Mouse (Mus musculus): Measurements from ENCODE around the gene Sema4c. TPM values are rescaled to one million over a fixed set of nuclear protein-coding genes. Genes with fewer than 3 reads are reported as not detected.

The Sema4c gene
- polyA plus RNA-seq, 1 experiment from 2014 or later: 2.0 TPM

DNA sequence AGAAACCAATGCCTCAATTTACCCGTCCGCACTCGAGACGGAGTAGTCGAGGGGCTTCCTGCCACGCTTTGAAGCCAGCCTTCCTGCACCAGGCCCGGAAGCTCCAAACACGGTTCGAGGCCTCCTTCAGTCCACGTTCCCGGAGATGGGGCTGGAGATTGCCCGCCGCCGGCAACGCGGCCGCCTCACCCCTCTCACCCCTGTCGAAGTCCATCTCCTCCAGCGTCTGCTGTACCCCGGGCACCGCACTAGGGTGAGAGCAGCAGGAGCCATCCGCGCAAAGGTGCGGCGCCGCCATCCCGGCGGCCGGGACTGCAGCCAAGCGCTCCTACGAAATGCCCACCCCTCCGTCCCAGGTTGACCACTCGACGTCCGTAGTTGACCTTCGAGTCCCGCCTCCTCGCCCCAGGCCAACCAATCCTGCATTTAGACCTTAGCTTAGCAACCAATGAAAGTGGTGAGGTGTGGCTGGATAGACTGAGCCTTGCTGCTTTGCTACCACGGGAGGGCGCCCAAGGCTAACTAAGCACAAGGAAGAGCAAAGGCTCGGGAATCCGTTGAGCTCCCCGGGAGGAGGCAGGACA, 11.2 kb downstream of the Sema4c start, which contains the start of gene Ankrd39:
Ankrd39 (minus strand) TSS at position 558 of the 584 bp plus-strand sequence.
- peak within 1 kb of the TSS; percentile 14; the same call in 1 of the 2 replicates for H3K27ac ChIP-seq (ENCODE audit: low read length)

DNA sequence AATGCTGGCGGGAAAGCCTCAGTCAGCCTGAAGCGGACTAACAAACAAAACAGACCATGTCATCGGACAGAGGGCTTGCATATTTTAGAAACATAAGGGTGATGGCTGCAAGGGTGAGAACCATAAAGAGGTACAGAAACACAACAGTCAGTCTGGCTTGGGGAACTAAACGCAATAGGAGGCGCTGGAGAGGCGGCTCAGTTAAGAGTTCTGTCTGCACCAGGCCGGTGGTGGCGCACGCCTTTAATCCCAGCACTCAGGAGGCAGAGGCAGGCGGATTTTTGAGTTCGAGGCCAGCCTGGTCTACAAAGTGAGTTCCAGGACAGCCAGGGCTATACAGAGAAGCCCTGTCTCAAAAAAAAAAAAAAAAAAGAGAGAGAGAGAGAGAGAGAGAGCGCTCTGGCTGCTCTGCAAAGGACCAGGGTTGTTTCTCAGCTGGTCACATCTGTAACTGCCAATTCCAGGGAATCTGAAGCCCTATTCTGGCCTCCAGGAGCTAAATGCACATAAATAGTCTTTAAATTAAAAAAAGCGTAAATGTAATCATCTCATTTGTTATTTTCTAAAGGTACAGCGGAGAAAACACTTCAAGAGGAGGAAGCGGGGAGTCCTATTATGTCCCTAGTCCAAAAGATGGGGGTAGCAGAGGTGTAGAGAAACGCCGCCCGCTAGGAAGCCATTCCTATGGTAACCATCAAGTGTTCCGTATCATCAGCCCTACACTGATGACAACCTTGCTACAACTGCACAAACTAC, 12.1 kb downstream of the Sema4c start:
- Histone ChIP-seq H3K4me3 (ENCODE audit: low read depth, low read length) (peak overlapping the region; percentile 76), H3K4me1 (ENCODE audit: control insufficient read depth, low read depth, low read length) (peaks cover 11% of the 10 kb centered on the region), H3K27me3 (ENCODE audit: control insufficient read depth, insufficient read depth, low read depth, low read length) (no peaks in the 10 kb centered on the region), H3K4me2 (ENCODE audit: low read depth, low read length) (peak overlapping the region; percentile 88), H3K9ac (ENCODE audit: low read depth, low read length) (peak overlapping the region; percentile 73), H3K36me3 (ENCODE audit: control insufficient read depth, insufficient read depth) (peaks cover 9% of the 10 kb centered on the region; the same call in 1 of the 2 replicates), H3K9me3 (replicated peaks; ENCODE audit: control insufficient read depth, low read length) (no peaks in the 10 kb centered on the region), H3K27ac (ENCODE audit: low read length) (no peak overlapping the region)
- 59% methylated on average over 19 of the region's 19 CpGs for WGBS (ENCODE audit: insufficient replicate concordance)
- no peak for ATAC-seq (ENCODE audit: low read depth)

More for the DNA sequence above, 11.2 kb downstream of the Sema4c start, which contains the start of gene Ankrd39:
- peak; percentile 100 for ATAC-seq (ENCODE audit: low read depth)
- peak within 1 kb of the TSS; percentile 76 for H3K4me3 ChIP-seq (ENCODE audit: low read depth, low read length)
- no peaks in the 10 kb centered on the region for H3K9me3 ChIP-seq (replicated peaks; ENCODE audit: control insufficient read depth, low read length)
- H3K27me3 ChIP-seq (ENCODE audit: control insufficient read depth, insufficient read depth, low read depth, low read length): no peaks in the 10 kb centered on the region
- WGBS (ENCODE audit: insufficient replicate concordance): under 1% methylated on average over 43 of the region's 43 CpGs
- H3K36me3 ChIP-seq (ENCODE audit: control insufficient read depth, insufficient read depth): peaks cover 1% of the 10 kb centered on the region; the same call in 1 of the 2 replicates
- H3K4me1 ChIP-seq (ENCODE audit: control insufficient read depth, low read depth, low read length): peaks cover 11% of the 10 kb centered on the region
- H3K9ac ChIP-seq (ENCODE audit: low read depth, low read length): peak within 1 kb of the TSS; percentile 73
- peak within 1 kb of the TSS; percentile 88 for H3K4me2 ChIP-seq (ENCODE audit: low read depth, low read length)

DNA sequence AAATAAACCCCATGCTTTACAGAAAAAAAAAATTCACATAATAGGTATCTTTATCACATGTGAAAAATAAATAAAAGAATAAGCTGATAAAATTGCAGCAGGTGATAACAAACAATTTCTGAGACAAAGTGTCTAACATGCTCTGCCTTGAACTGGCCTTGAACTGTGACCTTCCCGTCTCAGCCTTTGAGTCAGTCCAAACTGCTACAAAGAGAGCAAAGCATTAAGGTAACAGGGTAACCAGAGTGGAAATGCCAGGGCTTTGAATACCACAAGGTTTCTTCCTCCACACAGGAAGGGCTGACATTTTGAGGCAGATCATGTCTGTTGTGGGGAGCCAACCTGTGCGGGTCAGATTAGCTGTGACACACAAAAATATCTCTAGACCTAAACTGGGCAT, 12.8 kb downstream of the Sema4c start:
- Histone ChIP-seq H3K9me3 (replicated peaks; ENCODE audit: control insufficient read depth, low read length) (no peaks in the 10 kb centered on the region), H3K27me3 (ENCODE audit: control insufficient read depth, insufficient read depth, low read depth, low read length) (no peaks in the 10 kb centered on the region), H3K4me1 (ENCODE audit: control insufficient read depth, low read depth, low read length) (peaks cover 11% of the 10 kb centered on the region), H3K36me3 (ENCODE audit: control insufficient read depth, insufficient read depth) (peaks cover 9% of the 10 kb centered on the region; the same call in 1 of the 2 replicates), H3K4me3 (ENCODE audit: low read depth, low read length) (no peak overlapping the region), H3K27ac (ENCODE audit: low read length) (no peak overlapping the region), H3K4me2 (ENCODE audit: low read depth, low read length) (no peak overlapping the region), H3K9ac (ENCODE audit: low read depth, low read length) (no peak overlapping the region)
- 43% methylated on average over 2 of the region's 2 CpGs for WGBS (ENCODE audit: insufficient replicate concordance)
- no peak for ATAC-seq (ENCODE audit: low read depth)

DNA sequence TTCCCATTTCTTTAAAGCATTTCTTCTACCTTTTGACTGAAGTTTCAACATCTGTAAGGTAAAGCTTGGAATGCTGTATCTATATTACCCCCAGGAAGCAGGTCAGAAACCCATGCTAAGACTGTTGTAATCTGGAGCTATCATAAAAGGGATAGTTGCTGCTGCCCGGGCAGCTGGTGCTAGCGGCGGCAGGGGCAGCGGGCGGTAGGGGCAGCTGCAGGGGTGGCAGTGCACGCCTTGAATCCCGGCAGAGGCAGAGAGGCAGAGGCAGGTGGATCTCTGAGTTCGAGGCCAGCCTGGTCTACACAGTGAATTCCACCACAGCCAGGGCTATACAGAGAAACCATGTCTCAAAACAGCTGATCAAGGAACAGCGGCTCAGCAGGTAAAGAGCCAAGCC, 15.2 kb downstream of the Sema4c start:
- Histone ChIP-seq H3K27me3 (ENCODE audit: control insufficient read depth, insufficient read depth, low read depth, low read length) (no peaks in the 10 kb centered on the region), H3K4me3 (ENCODE audit: low read depth, low read length) (no peak overlapping the region), H3K9ac (ENCODE audit: low read depth, low read length) (no peak overlapping the region), H3K4me1 (ENCODE audit: control insufficient read depth, low read depth, low read length) (peaks cover 11% of the 10 kb centered on the region), H3K9me3 (replicated peaks; ENCODE audit: control insufficient read depth, low read length) (no peaks in the 10 kb centered on the region), H3K36me3 (ENCODE audit: control insufficient read depth, insufficient read depth) (peaks cover 9% of the 10 kb centered on the region; the same call in 1 of the 2 replicates), H3K27ac (ENCODE audit: low read length) (no peak overlapping the region), H3K4me2 (ENCODE audit: low read depth, low read length) (no peak overlapping the region)
- 80% methylated on average over 9 of the region's 9 CpGs for WGBS (ENCODE audit: insufficient replicate concordance)
- no peak for ATAC-seq (ENCODE audit: low read depth)

DNA sequence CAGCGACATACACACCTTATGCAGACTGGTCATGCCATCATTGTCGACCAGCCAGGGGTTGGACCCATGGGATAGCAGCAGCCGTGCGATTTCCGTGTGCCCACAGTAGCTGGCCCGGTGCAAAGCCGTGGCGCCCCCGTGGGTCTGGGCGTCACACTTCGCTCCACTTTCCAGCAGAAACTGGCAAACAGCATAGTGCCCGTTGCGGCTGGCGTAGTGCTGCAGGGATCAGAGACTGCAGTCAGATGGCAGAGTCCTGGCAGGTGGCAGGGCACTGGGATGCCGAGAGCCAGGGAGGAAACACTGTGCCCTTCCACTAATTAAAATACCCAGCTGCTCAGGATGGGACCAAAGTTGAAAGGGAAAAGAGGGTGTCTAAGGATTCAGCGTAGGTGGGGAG, 16.3 kb downstream of the Sema4c start:
- no peak overlapping the region for H3K27ac ChIP-seq (ENCODE audit: low read length)
- H3K4me2 ChIP-seq (ENCODE audit: low read depth, low read length): no peak overlapping the region
- no peaks in the 10 kb centered on the region for H3K27me3 ChIP-seq (ENCODE audit: control insufficient read depth, insufficient read depth, low read depth, low read length)
- peaks cover 11% of the 10 kb centered on the region for H3K4me1 ChIP-seq (ENCODE audit: control insufficient read depth, low read depth, low read length)
- no peak overlapping the region for H3K9ac ChIP-seq (ENCODE audit: low read depth, low read length)
- no peak for ATAC-seq (ENCODE audit: low read depth)
- no peaks in the 10 kb centered on the region for H3K9me3 ChIP-seq (replicated peaks; ENCODE audit: control insufficient read depth, low read length)
- 81% methylated on average over 16 of the region's 16 CpGs for WGBS (ENCODE audit: insufficient replicate concordance)
- H3K4me3 ChIP-seq (ENCODE audit: low read depth, low read length): no peak overlapping the region
- H3K36me3 ChIP-seq (ENCODE audit: control insufficient read depth, insufficient read depth): peaks cover 9% of the 10 kb centered on the region; the same call in 1 of the 2 replicates

DNA sequence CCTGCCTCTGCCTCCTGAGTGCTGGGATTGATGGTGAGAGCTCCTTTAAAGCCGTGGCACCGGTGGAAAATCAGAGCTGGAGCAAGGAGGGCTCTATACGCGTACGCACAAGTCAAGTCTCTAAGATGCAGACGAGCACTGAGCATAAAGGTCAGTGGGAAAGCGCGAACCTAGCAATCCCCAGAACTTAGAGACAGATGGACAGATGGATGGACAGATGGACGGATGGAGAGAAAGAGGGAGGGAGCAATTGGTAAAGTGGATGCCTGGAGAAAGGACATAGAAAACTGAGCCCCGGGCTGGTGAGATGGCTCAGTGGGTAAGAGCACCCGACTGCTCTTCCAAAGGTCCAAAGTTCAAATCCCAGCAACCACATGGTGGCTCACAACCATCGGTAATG, 17.3 kb downstream of the Sema4c start:
- Histone ChIP-seq H3K4me2 (ENCODE audit: low read depth, low read length) (no peak overlapping the region), H3K27me3 (ENCODE audit: control insufficient read depth, insufficient read depth, low read depth, low read length) (no peaks in the 10 kb centered on the region), H3K4me3 (ENCODE audit: low read depth, low read length) (no peak overlapping the region), H3K36me3 (ENCODE audit: control insufficient read depth, insufficient read depth) (peaks cover 9% of the 10 kb centered on the region; the same call in 1 of the 2 replicates), H3K9me3 (replicated peaks; ENCODE audit: control insufficient read depth, low read length) (no peaks in the 10 kb centered on the region), H3K27ac (ENCODE audit: low read length) (no peak overlapping the region), H3K9ac (ENCODE audit: low read depth, low read length) (no peak overlapping the region), H3K4me1 (ENCODE audit: control insufficient read depth, low read depth, low read length) (peaks cover 4% of the 10 kb centered on the region)
- WGBS (ENCODE audit: insufficient replicate concordance): 79% methylated on average over 12 of the region's 12 CpGs
- ATAC-seq (ENCODE audit: low read depth): no peak

DNA sequence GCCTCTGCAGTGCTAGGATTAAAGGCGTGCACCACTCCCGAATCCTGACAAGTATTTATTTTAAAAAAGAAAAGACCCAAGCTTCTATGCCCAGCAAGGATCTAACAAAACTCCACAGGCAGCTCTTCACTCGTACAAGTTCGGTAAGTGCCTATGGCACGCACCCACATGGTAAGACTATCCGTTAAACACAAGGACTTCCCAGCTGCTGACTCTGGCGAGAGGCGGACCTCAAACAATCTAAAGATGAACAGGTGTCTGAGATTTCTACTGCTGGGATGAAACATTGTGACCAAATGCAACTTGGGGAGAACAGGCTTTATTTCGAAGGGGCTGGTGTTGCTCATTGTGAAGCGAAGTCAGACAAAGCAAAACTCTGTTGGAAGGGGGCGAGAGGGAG, 18.0 kb downstream of the Sema4c start:
- no peak overlapping the region for H3K4me3 ChIP-seq (ENCODE audit: low read depth, low read length)
- peaks cover 9% of the 10 kb centered on the region; the same call in 1 of the 2 replicates for H3K36me3 ChIP-seq (ENCODE audit: control insufficient read depth, insufficient read depth)
- WGBS (ENCODE audit: insufficient replicate concordance): 80% methylated on average over 11 of the region's 11 CpGs

DNA sequence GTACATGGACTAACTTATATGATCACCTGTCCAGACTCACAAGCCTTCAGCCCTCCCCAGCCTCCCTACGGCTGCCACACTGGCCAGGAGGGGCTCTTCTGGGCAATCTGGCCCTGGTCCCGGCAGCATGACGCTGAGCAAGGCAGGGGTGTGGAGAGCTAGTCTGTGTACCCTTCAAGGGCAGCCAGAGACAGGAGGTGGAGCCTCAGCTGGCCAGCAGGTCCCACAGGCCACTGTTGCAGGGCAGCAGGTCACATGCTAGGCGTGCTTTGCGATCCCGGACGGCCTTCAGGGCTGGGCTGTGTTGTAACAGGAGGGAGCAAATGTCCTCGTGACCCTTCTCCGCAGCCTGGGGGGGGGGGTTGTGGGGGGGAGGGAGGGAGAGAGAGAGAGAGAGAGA, 19.0 kb downstream of the Sema4c start, which contains the start of gene Gm42417:
Gm42417 (minus strand) TSS at position 244 of the 400 bp plus-strand sequence.
- no peaks in the 10 kb centered on the region; the same call in 1 of the 2 replicates for H3K4me1 ChIP-seq (ENCODE audit: control insufficient read depth, low read depth, low read length)
- no peaks in the 10 kb centered on the region for H3K27me3 ChIP-seq (ENCODE audit: control insufficient read depth, insufficient read depth, low read depth, low read length)
- H3K9me3 ChIP-seq (replicated peaks; ENCODE audit: control insufficient read depth, low read length): no peaks in the 10 kb centered on the region
- H3K9ac ChIP-seq (ENCODE audit: low read depth, low read length): no peak within 1 kb of the TSS
- peak; percentile 97 for ATAC-seq (ENCODE audit: low read depth)
- H3K4me2 ChIP-seq (ENCODE audit: low read depth, low read length): no peak within 1 kb of the TSS
- H3K27ac ChIP-seq (ENCODE audit: low read length): peak within 1 kb of the TSS; percentile 10; the same call in 1 of the 2 replicates
- no peak within 1 kb of the TSS for H3K4me3 ChIP-seq (ENCODE audit: low read depth, low read length)
- 57% methylated on average over 9 of the region's 9 CpGs for WGBS (ENCODE audit: insufficient replicate concordance)
- peaks cover 9% of the 10 kb centered on the region; the same call in 1 of the 2 replicates for H3K36me3 ChIP-seq (ENCODE audit: control insufficient read depth, insufficient read depth)

More for the DNA sequence above, 18.0 kb downstream of the Sema4c start:
- Histone ChIP-seq H3K9me3 (replicated peaks; ENCODE audit: control insufficient read depth, low read length) (no peaks in the 10 kb centered on the region), H3K9ac (ENCODE audit: low read depth, low read length) (no peak overlapping the region), H3K4me2 (ENCODE audit: low read depth, low read length) (no peak overlapping the region), H3K4me1 (ENCODE audit: control insufficient read depth, low read depth, low read length) (no peaks in the 10 kb centered on the region; the same call in 1 of the 2 replicates), H3K27ac (ENCODE audit: low read length) (no peak overlapping the region), H3K27me3 (ENCODE audit: control insufficient read depth, insufficient read depth, low read depth, low read length) (no peaks in the 10 kb centered on the region)
- ATAC-seq (ENCODE audit: low read depth): no peak

Measured in liver, embryonic 16.5 days (tissue).